Mouse (Mus musculus): ENCODE results near the gene Macrod2.

Gene Macrod2

DNA sequence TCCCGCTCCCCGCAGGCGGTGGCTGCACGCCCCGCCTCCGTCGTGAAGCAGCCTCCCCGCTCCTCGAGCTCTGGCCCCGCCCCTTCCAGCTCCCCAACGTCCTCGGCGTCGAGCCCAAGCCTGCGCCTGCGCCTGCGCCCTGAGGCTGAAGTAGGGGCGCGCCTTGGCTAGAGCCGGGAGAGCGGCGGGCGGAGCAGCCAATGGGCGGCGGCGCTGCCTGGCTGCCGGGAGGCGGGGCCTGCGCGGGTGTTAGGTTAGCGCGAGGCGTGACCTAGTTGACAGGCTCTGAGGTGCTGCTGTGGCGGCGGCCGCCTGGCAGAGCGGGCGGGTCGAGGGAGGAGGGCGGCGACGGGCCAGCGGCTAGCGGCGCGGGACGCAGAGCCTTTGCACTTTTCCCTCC lies at the start of gene Macrod2:
Gene Macrod2 (plus strand): TSS at position 131 of the 400 bp plus-strand sequence.
- TF ChIP-seq GATA4 (IDR thresholded peaks at IDR 0.05; ENCODE audit: insufficient replicate concordance, low read length), result peak; percentile 37; the same call in 1 of the 2 replicates

DNA sequence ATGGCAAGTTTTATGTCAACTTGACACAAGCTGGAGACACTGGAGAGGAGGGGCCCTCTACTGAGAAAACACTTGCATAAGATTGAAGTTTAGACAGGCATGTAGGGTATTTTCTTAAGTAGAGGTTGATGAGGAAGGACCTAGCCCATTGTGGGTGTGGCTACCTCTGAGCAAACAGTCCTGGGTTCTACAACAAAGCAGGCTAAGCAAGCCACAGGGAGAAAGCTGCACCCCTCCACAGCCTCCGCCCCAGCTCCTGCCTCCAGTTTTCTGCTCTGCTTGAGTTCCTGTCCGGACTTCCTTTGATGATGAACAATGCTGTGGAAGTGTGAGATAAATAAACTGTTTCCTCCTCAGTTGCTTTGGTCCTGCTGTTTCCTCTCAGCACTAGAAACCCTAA lies 35.2 kb upstream of the Macrod2 start:
- no peak; the same call in 1 of the 2 replicates for TF ChIP-seq GATA4 (IDR thresholded peaks at IDR 0.05; ENCODE audit: insufficient replicate concordance, low read length)

DNA sequence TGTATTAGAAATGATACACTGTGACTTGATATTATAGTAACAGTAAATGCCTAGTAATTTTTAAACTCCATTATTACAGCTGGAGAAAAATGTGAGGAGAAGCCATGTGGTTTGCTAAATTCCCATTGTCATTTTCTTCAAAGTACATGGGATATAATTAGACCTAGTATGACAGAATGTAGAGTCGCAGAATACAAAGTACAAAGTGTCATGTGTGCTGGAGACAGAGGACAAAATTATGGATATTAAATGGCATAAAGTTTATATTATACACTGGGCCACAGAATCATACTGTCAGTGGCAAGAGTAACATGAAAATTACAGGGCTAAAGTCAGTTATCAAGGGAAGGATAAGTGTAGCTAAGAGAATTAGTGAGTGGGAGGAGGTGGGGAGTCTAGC lies 30.3 kb upstream of the Macrod2 start:
- no peak for TF ChIP-seq GATA4 (IDR thresholded peaks at IDR 0.05; ENCODE audit: insufficient replicate concordance, low read length)

DNA sequence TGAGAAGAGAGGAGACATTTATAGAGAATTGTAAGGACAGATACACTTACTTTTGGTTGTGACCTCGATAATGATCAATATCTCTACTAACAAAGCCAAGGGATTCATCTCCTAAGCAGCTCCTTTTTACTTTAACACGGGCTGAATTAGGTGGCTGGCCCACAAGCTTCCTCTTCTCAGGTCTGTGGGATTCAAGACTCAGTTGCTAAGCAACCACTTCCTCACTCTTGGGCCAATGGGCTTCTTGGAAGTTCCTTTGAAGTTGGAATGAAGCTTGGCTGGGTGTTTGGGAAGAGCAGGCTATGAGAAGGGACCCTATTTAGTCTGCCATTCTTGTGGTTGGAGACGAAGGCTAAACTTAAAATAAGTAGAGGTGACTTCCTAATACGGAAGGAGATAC lies 5.6 kb upstream of the Macrod2 start, which contains the start of gene Sel1l2:
Gene Sel1l2 (minus strand): TSS at position 182 of the 400 bp plus-strand sequence.
- TF ChIP-seq GATA4 (IDR thresholded peaks at IDR 0.05; ENCODE audit: insufficient replicate concordance, low read length), result no peak

DNA sequence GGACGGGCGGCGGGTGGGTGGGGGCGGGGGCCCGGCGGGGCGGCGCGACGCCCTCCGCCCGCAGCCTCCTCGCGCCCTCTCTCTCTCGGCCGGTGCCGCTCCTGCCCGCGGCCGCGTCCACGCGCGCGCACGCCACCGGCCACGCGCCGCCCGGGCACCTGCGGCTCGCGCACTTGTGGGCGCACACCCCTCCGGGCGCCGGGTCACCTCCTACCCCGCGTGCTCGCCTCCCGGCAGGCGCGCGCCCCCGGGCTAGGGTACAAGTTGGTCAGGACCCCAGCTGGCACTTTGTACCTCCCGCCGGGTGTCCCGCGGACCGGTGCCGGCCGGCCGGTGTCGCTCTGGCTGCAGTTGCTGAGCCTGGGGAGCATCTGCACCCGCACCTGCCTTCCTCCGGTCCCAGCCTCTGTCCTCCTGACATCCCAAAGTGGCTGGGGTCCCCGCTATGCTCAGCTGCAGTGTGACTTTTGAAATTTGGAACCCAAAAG lies 679 bp downstream of the Macrod2 start:
- no peak for TF ChIP-seq GATA4 (IDR thresholded peaks at IDR 0.05; ENCODE audit: insufficient replicate concordance, low read length)

DNA sequence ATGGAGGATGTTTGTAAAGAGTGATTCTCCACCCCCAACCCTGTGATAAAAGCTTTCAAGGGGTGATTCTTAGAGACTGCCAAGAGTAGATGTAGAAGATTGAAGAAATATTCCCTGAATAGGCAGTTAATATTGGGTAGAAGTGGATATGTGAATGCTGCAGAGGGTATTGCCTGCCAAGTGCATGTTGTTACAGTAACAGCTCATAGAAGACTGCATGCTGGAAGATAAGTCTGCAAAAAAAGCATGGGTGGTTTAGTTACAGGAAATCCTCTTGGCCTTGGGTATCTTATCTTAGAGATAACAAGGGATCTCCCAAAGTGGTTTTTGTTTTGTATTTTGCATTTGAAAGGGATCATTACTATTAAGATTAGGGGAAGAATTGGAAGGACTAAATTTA lies 30.7 kb downstream of the Macrod2 start:
- TF ChIP-seq GATA4 (IDR thresholded peaks at IDR 0.05; ENCODE audit: insufficient replicate concordance, low read length), result peak; percentile 40; the same call in 1 of the 2 replicates

DNA sequence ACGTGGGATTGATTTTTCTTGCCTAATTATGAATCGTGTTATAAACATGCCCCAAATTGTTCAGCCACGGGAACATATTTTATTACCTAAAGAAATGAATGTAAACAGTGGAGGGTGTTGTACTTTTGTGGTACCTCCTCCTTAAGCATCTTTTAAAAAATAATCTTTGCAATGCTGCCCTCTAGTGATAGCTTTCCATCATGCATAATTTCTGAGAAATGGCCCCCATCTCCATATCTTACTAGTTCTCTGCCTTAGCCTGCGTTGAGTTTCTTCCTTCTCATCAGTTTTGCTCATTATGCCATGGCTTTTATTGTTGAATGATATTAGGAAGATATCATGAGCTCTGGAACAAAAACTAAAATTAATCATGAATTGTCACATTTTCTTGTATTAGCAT lies 32.2 kb downstream of the Macrod2 start:
- TF ChIP-seq GATA4 (IDR thresholded peaks at IDR 0.05; ENCODE audit: insufficient replicate concordance, low read length), result no peak

DNA sequence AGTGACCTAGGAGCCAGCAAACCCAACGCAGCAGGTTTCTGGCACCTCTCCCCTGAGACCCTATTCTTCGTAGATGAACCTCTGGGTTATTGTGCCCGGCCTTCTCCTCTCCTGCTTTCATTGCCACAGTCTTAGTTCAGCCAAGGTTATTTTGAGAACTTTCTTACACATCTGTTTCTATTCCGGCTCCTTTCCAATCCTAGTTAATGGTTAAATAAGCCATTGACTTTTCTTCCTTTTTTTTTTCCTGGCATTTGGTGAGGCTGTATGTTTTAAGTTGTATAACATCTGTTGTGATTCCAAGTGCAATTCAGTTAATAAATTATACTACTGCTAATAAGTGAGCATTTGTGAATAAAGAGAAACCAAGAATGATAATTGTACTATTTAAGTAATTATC lies 44.0 kb downstream of the Macrod2 start:
- TF ChIP-seq GATA4 (IDR thresholded peaks at IDR 0.05; ENCODE audit: insufficient replicate concordance, low read length), result no peak

DNA sequence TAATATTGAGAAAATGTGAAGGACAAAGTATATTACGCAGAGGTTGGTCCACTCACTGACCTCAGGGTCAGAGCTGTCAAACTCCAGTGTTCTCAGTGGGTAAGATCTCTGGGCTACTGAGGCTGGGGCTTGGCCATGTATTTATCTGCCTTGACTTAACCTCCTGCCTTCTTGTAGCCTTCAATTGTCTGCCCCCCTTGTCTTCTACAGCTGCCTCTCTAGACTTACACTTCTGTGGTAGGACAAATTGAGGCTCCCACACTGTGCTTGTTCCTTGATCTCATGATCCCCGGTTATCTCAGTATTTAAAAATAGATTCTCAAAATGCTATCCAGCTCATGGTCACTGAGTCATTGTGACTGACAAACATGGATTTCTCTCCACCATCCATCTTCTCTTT lies 53.5 kb downstream of the Macrod2 start:
- TF ChIP-seq GATA4 (IDR thresholded peaks at IDR 0.05; ENCODE audit: insufficient replicate concordance, low read length), result no peak

DNA sequence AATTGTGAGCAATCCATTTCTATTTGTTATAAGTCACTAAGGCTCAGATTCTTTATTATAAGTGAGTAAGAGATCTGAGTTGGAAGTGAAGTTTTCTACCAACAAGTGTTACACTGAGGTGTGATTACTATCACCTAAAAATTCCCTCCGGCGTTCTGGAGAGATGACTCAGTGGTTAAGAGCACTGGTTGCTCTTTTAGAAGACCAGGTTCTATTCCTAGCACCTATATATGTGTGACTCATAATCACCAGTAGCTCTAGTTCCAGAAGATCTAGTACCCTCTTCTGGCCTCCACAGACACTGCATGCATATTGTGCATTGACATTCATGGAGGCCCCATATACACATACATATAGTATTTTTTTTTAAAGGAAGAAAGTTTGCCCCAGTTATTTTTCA lies 80.7 kb downstream of the Macrod2 start:
- no peak for TF ChIP-seq GATA4 (IDR thresholded peaks at IDR 0.05; ENCODE audit: insufficient replicate concordance, low read length)

DNA sequence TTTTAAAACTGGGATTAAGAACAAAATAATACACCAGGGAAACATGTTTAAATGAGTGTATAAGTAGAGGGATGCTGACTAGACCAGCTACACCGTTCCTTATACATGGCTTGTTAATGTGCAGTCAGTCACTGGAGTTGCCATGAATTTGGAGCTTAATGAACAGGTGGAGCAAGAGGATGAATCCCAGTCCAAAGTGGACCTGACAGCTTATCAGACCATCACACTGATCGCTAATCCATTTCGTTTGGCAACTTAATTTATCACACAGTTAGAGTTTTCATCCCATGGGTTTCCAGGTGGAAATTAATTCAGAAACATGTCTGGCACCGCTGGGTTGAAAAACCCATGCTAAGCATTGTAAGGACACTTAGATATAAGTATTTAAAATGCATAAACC lies 81.8 kb downstream of the Macrod2 start:
- no peak for TF ChIP-seq GATA4 (IDR thresholded peaks at IDR 0.05; ENCODE audit: insufficient replicate concordance, low read length)

DNA sequence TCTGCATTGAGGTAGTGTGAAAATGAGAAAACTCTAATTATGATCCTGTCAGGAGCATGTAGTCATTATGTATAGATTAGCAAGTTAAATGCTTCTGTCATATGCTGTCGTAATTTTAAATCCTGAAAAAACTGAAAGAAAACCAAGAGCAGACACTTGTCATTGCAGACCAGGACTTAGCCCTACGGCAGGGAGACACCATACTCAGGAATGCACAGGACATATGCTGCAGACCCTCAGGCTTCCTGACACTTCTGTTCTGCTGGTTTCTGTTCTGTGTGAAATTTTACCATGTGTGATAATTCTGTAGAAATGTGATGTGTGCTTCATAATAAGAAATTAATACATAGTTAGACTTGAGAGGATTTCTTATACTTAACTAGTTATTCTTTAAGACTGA lies 87.5 kb downstream of the Macrod2 start:
- no peak for TF ChIP-seq GATA4 (IDR thresholded peaks at IDR 0.05; ENCODE audit: insufficient replicate concordance, low read length)

DNA sequence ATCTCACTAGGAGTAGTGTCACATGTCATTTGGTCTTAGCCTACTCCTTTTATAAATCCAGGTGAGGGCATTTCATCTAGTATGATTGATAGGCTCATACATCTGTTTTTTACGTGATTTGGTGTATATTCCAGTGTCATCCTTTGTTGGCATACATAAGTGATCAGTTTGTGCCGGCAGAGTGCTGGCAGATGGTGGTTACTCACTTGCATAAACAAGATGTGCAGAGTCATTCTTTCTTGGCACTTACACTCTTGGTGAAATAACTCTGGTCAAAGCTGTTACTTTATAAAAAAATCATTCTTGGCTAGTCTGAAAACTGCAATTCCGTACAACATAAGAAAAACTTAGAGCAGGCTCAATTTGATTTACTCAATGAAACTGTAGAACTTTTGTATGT lies 102.6 kb downstream of the Macrod2 start:
- no peak for TF ChIP-seq GATA4 (IDR thresholded peaks at IDR 0.05; ENCODE audit: insufficient replicate concordance, low read length)

DNA sequence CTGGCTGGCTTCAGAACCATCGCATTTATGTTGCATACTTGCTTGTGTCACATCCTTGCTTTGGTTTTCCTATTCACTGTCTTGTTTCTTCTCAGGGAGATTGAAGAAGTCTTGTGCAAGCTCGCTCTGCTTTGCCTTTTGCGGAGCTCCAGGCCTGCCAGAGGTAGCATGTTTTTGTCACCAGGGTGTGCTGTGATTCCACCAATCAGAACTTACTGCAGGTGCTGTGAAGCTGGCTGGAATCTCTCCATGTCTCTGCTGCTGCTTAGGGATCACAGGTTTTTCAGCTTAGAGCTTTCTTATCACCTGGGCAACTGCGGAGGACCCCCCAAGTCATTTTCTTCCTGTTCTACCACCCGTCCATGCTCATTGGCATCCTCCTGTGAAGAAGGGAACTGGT lies 105.8 kb downstream of the Macrod2 start:
- no peak for TF ChIP-seq GATA4 (IDR thresholded peaks at IDR 0.05; ENCODE audit: insufficient replicate concordance, low read length)

DNA sequence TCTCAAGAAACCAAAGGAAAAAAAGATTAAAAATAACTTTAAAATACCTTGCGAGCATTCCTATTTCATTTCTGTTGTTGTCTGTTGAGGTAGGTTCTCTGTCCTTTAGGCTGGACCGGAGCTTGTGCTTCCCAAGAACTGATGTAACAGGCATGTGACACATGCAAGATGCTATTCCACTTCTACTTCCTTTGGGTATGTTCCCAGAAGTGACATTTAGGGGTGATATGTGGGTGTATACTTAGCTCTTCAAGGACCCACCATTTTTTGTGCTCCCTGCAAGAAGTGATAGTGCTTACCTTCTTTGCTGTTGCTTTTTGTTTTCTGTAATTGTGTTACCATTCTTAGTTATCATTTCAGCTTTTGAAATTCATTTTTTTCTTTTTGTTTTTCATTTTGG lies 126.4 kb downstream of the Macrod2 start:
- no peak for TF ChIP-seq GATA4 (IDR thresholded peaks at IDR 0.05; ENCODE audit: insufficient replicate concordance, low read length)

DNA sequence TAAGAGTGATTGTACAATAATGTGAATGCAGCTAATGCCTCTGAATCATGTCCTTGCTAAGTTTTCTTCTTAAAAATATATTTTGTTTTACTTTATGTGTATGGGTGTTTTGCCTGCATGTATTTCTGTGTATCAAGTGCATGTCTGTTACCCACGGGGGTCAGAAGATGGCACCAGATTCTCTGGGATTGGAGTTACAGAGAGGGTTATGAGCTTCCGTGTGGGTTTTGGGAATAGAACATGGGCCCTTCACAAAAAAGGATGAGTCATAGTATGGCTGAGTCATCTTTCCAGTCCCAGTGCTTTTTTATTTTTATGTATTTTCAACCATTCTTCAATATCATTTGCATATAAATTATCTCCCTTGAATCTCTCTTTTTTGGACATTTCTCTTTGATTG lies 135.1 kb downstream of the Macrod2 start:
- no peak for TF ChIP-seq GATA4 (IDR thresholded peaks at IDR 0.05; ENCODE audit: insufficient replicate concordance, low read length)

DNA sequence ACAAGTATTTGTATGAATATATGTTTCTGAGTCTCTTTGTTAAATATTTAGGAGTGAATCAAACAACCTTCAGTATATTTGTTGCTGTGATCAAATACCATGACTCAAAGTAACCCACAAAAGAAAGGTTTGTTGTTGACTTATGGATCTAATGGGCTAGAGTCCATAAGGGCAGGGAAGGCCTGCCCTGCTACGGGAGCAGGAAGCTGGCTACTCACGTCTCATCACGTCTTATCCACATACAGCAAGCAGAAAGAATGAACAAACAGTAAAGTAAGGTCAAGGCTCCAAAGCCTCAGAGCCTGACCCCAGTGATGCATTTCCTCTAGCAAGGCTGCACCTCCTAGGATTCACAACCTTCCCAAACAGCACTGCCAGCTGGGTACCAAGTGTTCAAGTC lies 136.9 kb downstream of the Macrod2 start:
- no peak for TF ChIP-seq GATA4 (IDR thresholded peaks at IDR 0.05; ENCODE audit: insufficient replicate concordance, low read length)

Data from liver, adult (tissue).